Mouse (Mus musculus) myocyte (in vitro differentiated cells): ENCODE results near the gene Rps12-ps3. TPM values are rescaled to one million over a fixed set of nuclear protein-coding genes. Genes with fewer than 3 reads are reported as not detected.

Source experiments
- H3K27me3 ChIP-seq: one replicate; pipeline ENCODE4 v1.6.1; 2011; ENCODE audit not compliant: control insufficient read depth, insufficient read depth, insufficient read length
- H3K36me3 ChIP-seq: one replicate; pipeline ENCODE4 v1.6.1; 2011; ENCODE audit not compliant: control insufficient read depth, insufficient read depth
- H3K4me2 ChIP-seq: one replicate; pipeline ENCODE4 v1.6.1; 2011; ENCODE audit warnings: low read depth, control low read depth
- H3K4me3 ChIP-seq: one replicate; pipeline ENCODE4 v1.5.1; 2011; ENCODE audit warnings: mild to moderate bottlenecking, control low read depth, moderate library complexity
- H3K79me2 ChIP-seq: one replicate; pipeline ENCODE4 v1.6.1; 2011; ENCODE audit not compliant: control insufficient read depth, insufficient read depth
- H3ac ChIP-seq: one replicate; pipeline ENCODE4 v1.6.1; 2011; ENCODE audit not compliant: control insufficient read depth, insufficient read length
- CEBPB ChIP-seq: IDR thresholded peaks from 2 replicates; pipeline ENCODE4 v1.6.1; 2011; ENCODE audit warnings: mild to moderate bottlenecking, moderate library complexity; ENCODE audit not compliant: poor library complexity, insufficient read depth, severe bottlenecking
- E2F4 ChIP-seq: IDR thresholded peaks from one replicate; pipeline ENCODE4 v1.6.1; 2011; ENCODE audit warnings: mild to moderate bottlenecking, control low read depth, moderate library complexity; ENCODE audit not compliant: insufficient read depth
- MAX ChIP-seq: IDR thresholded peaks from one replicate; pipeline ENCODE4 v1.6.1; 2011; ENCODE audit warnings: low read depth, mild to moderate bottlenecking, control low read depth
- MYOD1 ChIP-seq, 3 experiments: IDR thresholded peaks; one replicate each; pipeline ENCODE4 v1.6.1; 2011; ENCODE audit warnings: control low read depth in 2 of 3, low read depth in 2 of 3, mild to moderate bottlenecking in 2 of 3, moderate library complexity in 1 of 3; ENCODE audit not compliant: insufficient read length in 2 of 3, control insufficient read depth in 1 of 3
- MYOG ChIP-seq, 3 experiments: IDR thresholded peaks; one replicate each; pipeline ENCODE4 v1.6.1; 2011; ENCODE audit warnings: control low read depth in 2 of 3, low read depth in 2 of 3, mild to moderate bottlenecking in 2 of 3; ENCODE audit not compliant: insufficient read length in 2 of 3, control insufficient read depth in 1 of 3, insufficient read depth in 1 of 3
- POLR2A ChIP-seq: IDR thresholded peaks from one replicate; pipeline ENCODE4 v1.6.1; 2011; ENCODE audit warnings: low read depth, mild to moderate bottlenecking, control low read depth, moderate library complexity; ENCODE audit not compliant: insufficient read length
- POLR2AphosphoS2 ChIP-seq: IDR thresholded peaks from one replicate; pipeline ENCODE4 v1.6.1; 2011; ENCODE audit warnings: low read depth, control low read depth; ENCODE audit not compliant: insufficient read length
- REST ChIP-seq: IDR thresholded peaks from one replicate; pipeline ENCODE4 v1.6.1; 2011; ENCODE audit warnings: mild to moderate bottlenecking, control low read depth, moderate library complexity; ENCODE audit not compliant: insufficient read depth, insufficient read length
- SRF ChIP-seq: IDR thresholded peaks from one replicate; pipeline ENCODE4 v1.6.1; 2011; ENCODE audit warnings: low read depth; ENCODE audit not compliant: control insufficient read depth, insufficient read length
- TCF12 ChIP-seq: IDR thresholded peaks from one replicate; pipeline ENCODE4 v1.6.1; 2011; ENCODE audit warnings: mild to moderate bottlenecking, control low read depth; ENCODE audit not compliant: poor library complexity, insufficient read depth, severe bottlenecking
- TCF3 ChIP-seq: IDR thresholded peaks from one replicate; pipeline ENCODE4 v1.6.1; 2011; ENCODE audit warnings: low read depth, control low read depth; ENCODE audit not compliant: insufficient read length
- USF1 ChIP-seq: IDR thresholded peaks from one replicate; pipeline ENCODE4 v1.6.1; 2011; ENCODE audit warnings: low read depth, mild to moderate bottlenecking, control low read depth, moderate library complexity
- polyA plus RNA-seq: library from polyadenylated mRNA; unstranded; fragments of >200 nt; fragmentation: generic; extraction: Trizol; gene quantifications from one replicate; pipeline ENCODE4 v1.2.1, GENCODE M21; 2012; ENCODE audit warnings: missing spikeins

Gene Rps12-ps3
- polyA plus RNA-seq, 1 experiment: 700 TPM

- Histone ChIP-seq H3K79me2 (peaks cover 6% of the 10 kb centered on the region), H3K36me3 (no peaks in the 10 kb centered on the region), H3K4me3 (no peak overlapping the region), H3K27me3 (peaks cover 21% of the 10 kb centered on the region), H3ac (no peak overlapping the region), H3K4me2 (no peak overlapping the region)
- TF ChIP-seq SRF: no peak
- TF ChIP-seq USF1: no peak
- no peak for TF ChIP-seq MYOG (IDR thresholded peaks at IDR 0.05; ENCODE audit: control insufficient read depth in 1 of 3, insufficient read depth in 1 of 3, insufficient read length in 2 of 3, low read depth in 2 of 3)
- no peak for TF ChIP-seq MAX
- no peak for TF ChIP-seq TCF12
- no peak for TF ChIP-seq MYOD1 (IDR thresholded peaks at IDR 0.05; ENCODE audit: control insufficient read depth in 1 of 3, insufficient read length in 2 of 3, low read depth in 2 of 3)
- no peak for TF ChIP-seq POLR2A
- no peak for TF ChIP-seq TCF3
- TF ChIP-seq E2F4: no peak
- no peak for TF ChIP-seq POLR2AphosphoS2
- TF ChIP-seq CEBPB: no peak
- TF ChIP-seq REST: no peak
Observed at GRCm38 (mm10) chr19:59349329-59349960, 27.4 kb downstream of the Rps12-ps3 start.

GRCm38 (mm10) chr19:59350273-59350903 is 28.3 kb downstream of the Rps12-ps3 start:
- Histone ChIP-seq H3K27me3 (peaks cover 21% of the 10 kb centered on the region), H3ac (no peak overlapping the region)
- no peak for TF ChIP-seq E2F4
- TF ChIP-seq REST: no peak
- TF ChIP-seq TCF12: no peak

GRCm38 (mm10) chr19:59351151-59351889 is 29.2 kb downstream of the Rps12-ps3 start:
- Histone ChIP-seq H3K27me3 (peaks cover 21% of the 10 kb centered on the region), H3K4me2 (no peak overlapping the region), H3K36me3 (no peaks in the 10 kb centered on the region), H3K79me2 (no peaks in the 10 kb centered on the region), H3ac (no peak overlapping the region), H3K4me3 (no peak overlapping the region)
- no peak for TF ChIP-seq SRF
- no peak for TF ChIP-seq TCF3
- TF ChIP-seq MYOD1 (IDR thresholded peaks at IDR 0.05; ENCODE audit: control insufficient read depth in 1 of 3, insufficient read length in 2 of 3, low read depth in 2 of 3): no peak
- TF ChIP-seq TCF12: no peak
- no peak for TF ChIP-seq POLR2A
- TF ChIP-seq MYOG (IDR thresholded peaks at IDR 0.05; ENCODE audit: control insufficient read depth in 1 of 3, insufficient read depth in 1 of 3, insufficient read length in 2 of 3, low read depth in 2 of 3): no peak
- no peak for TF ChIP-seq MAX
- TF ChIP-seq E2F4: no peak
- TF ChIP-seq REST: no peak
- no peak for TF ChIP-seq USF1
- TF ChIP-seq POLR2AphosphoS2: no peak
- no peak for TF ChIP-seq CEBPB

More at GRCm38 (mm10) chr19:59350273-59350903, 28.3 kb downstream of the Rps12-ps3 start:
- H3K4me3 ChIP-seq: no peak overlapping the region
- H3K79me2 ChIP-seq: no peaks in the 10 kb centered on the region
- no peaks in the 10 kb centered on the region for H3K36me3 ChIP-seq
- H3K4me2 ChIP-seq: no peak overlapping the region

GRCm38 (mm10) chr19:59352760-59353159 is 30.7 kb downstream of the Rps12-ps3 start:
- TF ChIP-seq TCF3 (no peak), TCF12 (no peak), USF1 (no peak), POLR2AphosphoS2 (no peak), E2F4 (no peak)
- H3ac ChIP-seq: no peak overlapping the region
- no peak overlapping the region for H3K4me3 ChIP-seq
- H3K27me3 ChIP-seq: peaks cover 29% of the 10 kb centered on the region
- no peaks in the 10 kb centered on the region for H3K36me3 ChIP-seq
- no peak overlapping the region for H3K4me2 ChIP-seq
- no peaks in the 10 kb centered on the region for H3K79me2 ChIP-seq

GRCm38 (mm10) chr19:59354906-59355305 is 32.8 kb downstream of the Rps12-ps3 start:
- no peak for TF ChIP-seq REST
- TF ChIP-seq POLR2A: no peak
- no peak for TF ChIP-seq MYOD1 (IDR thresholded peaks at IDR 0.05; ENCODE audit: control insufficient read depth in 1 of 3, insufficient read length in 2 of 3, low read depth in 2 of 3)
- no peak for TF ChIP-seq TCF3
- no peak for TF ChIP-seq MAX
- TF ChIP-seq CEBPB: no peak
- no peak for TF ChIP-seq MYOG (IDR thresholded peaks at IDR 0.05; ENCODE audit: control insufficient read depth in 1 of 3, insufficient read depth in 1 of 3, insufficient read length in 2 of 3, low read depth in 2 of 3)
- TF ChIP-seq SRF: no peak
- Histone ChIP-seq H3K4me2 (no peak overlapping the region), H3K79me2 (no peaks in the 10 kb centered on the region), H3ac (no peak overlapping the region), H3K4me3 (no peak overlapping the region), H3K27me3 (peaks cover 29% of the 10 kb centered on the region), H3K36me3 (no peaks in the 10 kb centered on the region)
